Mouse (Mus musculus): ENCODE data around the gene Coro6. TPM values are rescaled to one million over a fixed set of nuclear protein-coding genes. Genes with fewer than 3 reads are reported as not detected.

Coro6 gene
- total RNA-seq, 2 experiments from 2014 or later = 82.0 to 90.3 TPM

DNA sequence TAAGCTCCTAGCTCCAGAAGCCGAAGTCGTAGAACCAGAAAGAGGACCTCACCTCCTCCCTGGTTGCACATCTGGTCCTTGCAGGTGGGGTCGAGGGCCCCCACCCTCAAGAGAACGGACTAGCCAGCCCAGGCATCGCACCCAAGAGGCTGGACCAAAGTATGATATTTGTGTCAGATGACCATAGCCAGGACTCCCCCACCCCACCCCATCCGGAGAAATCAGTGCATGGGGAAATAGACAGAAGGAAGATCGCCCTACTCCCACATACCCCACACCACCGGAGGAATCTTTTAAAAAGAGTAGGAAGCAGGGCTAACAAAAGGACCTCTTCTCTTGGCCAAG is 862 bp downstream of the Coro6 start:
- no peak for DNase-seq (ENCODE audit: low spot score in 2 of 2)

GRCm38 (mm10) chr11:77463786-77464185 is 1.6 kb downstream of the Coro6 start:
- DNase-seq (ENCODE audit: low spot score in 2 of 2) = no peak

DNA sequence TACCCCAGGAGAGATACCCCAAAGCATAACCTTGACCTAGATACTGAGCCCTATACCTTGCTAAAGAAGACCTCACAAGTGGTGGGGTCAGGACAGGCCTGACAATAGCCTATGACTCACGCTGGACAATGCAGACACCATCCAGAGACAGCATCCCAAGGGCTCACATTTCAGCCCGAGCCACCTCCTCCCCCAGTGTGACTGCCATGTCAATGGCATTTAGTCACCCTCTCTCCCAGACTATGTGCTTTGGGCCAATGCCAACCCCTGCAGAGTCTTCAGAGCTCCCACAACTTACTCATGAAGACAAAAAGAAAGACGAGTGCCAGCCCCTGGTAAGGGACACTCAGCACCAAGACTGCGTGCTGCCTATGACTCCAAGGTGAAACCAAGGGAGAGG is 2.5 kb downstream of the Coro6 start:
- no peak for DNase-seq (ENCODE audit: low spot score in 2 of 2)

GRCm38 (mm10) chr11:77465111-77465510 is 2.9 kb downstream of the Coro6 start:
- DNase-seq (ENCODE audit: low spot score in 2 of 2) = no peak

DNA sequence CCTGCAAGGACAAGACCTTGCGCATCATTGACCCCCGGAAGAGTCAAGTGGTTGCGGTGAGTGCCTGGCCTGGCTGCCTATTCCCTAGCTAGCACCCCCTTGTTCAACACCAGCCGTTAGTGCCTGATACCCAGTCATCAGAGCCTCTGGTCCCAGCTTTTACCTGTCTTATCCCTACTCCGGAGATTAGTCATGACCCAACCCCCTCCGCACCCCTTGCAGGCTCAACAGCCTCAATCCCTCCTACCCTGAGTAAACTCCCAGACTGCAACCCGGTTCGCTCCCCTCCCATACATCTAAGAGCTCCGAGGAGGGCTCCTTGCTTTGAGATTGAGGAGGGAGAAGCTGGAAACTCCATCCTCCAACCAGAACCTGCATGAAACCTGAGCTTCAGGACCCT is 4.3 kb downstream of the Coro6 start:
- DNase-seq (ENCODE audit: low spot score in 2 of 2) = no peak

- DNase-seq (ENCODE audit: low spot score in 2 of 2) = peak in 1 of 2 experiments; percentile 69
These were observed 4.9 kb downstream of the Coro6 start for GRCm38 (mm10) chr11:77467157-77467556.

- peak; percentile 73 to 75 for DNase-seq (ENCODE audit: low spot score in 2 of 2)
These were observed 5.6 kb downstream of the Coro6 start for GRCm38 (mm10) chr11:77467784-77468183.

- DNase-seq (ENCODE audit: low spot score in 2 of 2) = no peak
These were observed 6.2 kb downstream of the Coro6 start for GRCm38 (mm10) chr11:77468397-77468796.

- DNase-seq (ENCODE audit: low spot score in 2 of 2) = no peak
These were observed 9.2 kb downstream of the Coro6 start for GRCm38 (mm10) chr11:77471407-77471806.

DNA sequence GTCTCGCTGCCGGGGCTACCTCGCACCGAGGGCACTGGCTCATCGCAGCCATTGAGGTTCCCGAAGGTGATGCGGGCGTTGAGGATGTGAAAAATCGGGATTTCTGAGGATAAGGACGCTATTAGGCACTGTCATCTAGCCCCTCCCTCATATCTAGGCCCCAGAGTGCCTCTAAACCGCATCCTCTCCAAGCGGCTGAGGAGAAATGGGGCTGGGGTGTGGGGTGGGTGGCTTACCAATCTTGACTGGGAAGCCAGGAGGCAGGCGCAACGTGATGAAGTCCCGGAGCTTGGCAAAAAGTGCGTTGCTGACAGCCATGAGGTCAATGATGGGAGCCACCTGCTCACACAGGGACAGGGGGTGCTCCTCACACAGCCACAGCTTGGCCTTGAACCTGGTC is 10.6 kb downstream of the Coro6 start:
- DNase-seq (ENCODE audit: low spot score in 2 of 2) = no peak

- no peak for DNase-seq (ENCODE audit: low spot score in 2 of 2)
These were observed 14.0 kb downstream of the Coro6 start for GRCm38 (mm10) chr11:77476216-77476615.

DNA sequence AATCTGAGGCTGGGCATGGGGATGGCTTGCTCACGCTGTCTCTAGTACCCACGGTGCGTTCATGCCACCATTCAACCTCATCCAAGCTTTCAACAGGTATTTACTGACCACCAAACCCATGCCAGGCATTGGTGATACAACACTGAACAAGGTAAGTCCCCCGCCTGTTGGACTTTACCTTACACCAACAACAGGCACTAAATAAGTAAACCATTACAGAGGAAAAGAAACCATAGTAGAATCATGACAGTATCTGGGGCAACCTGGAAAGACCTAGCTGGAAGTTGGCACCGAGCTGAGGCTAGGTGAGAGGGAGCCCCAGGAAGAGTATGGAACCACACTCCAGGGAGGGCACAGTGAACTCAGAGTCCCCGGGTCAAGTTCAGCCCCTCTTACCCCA is 14.7 kb downstream of the Coro6 start:
- DNase-seq (ENCODE audit: low spot score in 2 of 2) = no peak

GRCm38 (mm10) chr11:77483043-77483442 is 20.8 kb downstream of the Coro6 start:
- peak in 1 of 2 experiments; percentile 8 for DNase-seq (ENCODE audit: low spot score in 2 of 2)

- DNase-seq (ENCODE audit: low spot score in 2 of 2) = no peak
These were observed 21.5 kb downstream of the Coro6 start for GRCm38 (mm10) chr11:77483510-77484255.

- DNase-seq (ENCODE audit: low spot score in 2 of 2) = no peak
These were observed 23.0 kb downstream of the Coro6 start for GRCm38 (mm10) chr11:77485229-77485628.

GRCm38 (mm10) chr11:77486798-77487197 is 24.6 kb downstream of the Coro6 start:
- DNase-seq (ENCODE audit: low spot score in 2 of 2) = no peak

DNA sequence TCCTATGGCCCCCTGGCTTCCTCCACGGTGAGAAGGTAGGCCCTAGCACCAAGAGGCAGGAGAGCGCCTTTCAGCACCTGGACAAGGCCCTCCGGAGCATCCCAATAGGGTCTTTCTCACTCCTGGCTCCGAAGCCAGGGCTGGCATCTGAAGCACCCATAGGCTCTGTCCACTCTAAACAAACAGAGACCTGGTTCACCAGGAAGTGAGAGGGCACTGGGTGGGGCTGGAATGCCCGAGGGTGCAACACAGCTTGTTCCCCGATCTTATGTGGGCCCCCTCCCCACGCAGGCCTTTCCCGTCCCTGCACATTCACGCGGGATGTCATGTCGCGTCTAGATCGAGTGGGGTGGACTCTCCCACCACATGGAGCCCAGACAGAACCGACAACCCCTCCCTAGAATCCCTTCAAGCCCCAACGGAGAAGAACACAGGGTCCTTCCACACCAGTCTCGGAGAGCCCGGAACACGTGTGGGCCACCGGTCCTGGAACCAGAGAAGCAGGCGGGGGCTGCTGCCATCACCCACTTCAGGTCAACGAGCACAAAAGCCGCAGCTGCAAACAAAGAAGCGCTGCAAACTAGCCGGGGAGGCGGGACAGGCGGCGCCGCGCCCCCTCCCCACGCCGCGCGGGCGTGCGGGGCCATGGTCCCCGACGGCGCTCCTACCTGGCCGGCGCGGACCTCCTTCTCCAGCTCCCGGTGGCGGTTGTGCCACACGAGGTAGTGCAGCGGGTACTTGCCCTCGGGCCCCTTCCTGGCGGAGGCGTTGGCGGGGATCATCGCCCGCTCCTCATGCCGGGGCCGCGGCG is 26.8 kb downstream of the Coro6 start:
- DNase-seq (ENCODE audit: low spot score in 2 of 2) = no peak

GRCm38 (mm10) chr11:77489591-77490235 is 27.5 kb downstream of the Coro6 start, which contains the start of gene Ankrd13b:
Gene Ankrd13b, minus strand, starts transcription at chr11:77489678.
- peak in 1 of 2 experiments; percentile 79 for DNase-seq (ENCODE audit: low spot score in 2 of 2)

- no peak for DNase-seq (ENCODE audit: low spot score in 2 of 2)
These were observed 28.2 kb downstream of the Coro6 start for GRCm38 (mm10) chr11:77490451-77490850.

- DNase-seq (ENCODE audit: low spot score in 2 of 2) = peak; percentile 86 to 92
These were observed 28.9 kb downstream of the Coro6 start for GRCm38 (mm10) chr11:77491123-77491501.

GRCm38 (mm10) chr11:77491502-77492291 is 29.5 kb downstream of the Coro6 start:
- peak in 1 of 2 experiments; percentile 84 for DNase-seq (ENCODE audit: low spot score in 2 of 2)

Data from gastrocnemius, postnatal 4 days (tissue).